Mouse (Mus musculus) forebrain, postnatal 0 days (tissue): ENCODE results near the gene Psme4. TPM values are rescaled to one million over a fixed set of nuclear protein-coding genes. Genes with fewer than 3 reads are reported as not detected.
"Not testable (repeated sequence)": the region's sequence is repeated elsewhere in the genome, so short reads cannot be mapped to it uniquely, and the experiment has no call there.

ENCODE experiments used
- ATAC-seq: fragments of 200-750 bp; cut with Nextera tagmentation; 2 replicates; pipeline ENCODE4 v1.8.0; 2017; ENCODE audit warnings: mild to moderate bottlenecking, moderate library complexity
- DNase-seq: peaks from one replicate; pipeline ENCODE4 v3.0.0-alpha.2; 2015
- H3K27ac ChIP-seq: fragments of 300-500 bp; sonication (generic); 2 replicates; pipeline ENCODE4 v1.5.1; 2014; ENCODE audit warnings: low read depth, mild to moderate bottlenecking, antibody characterized with exemption, low read length, moderate library complexity, mixed read lengths
- H3K27me3 ChIP-seq: fragments of 300-500 bp; sonication (generic); 2 replicates; pipeline ENCODE4 v1.6.1; 2014; ENCODE audit warnings: mild to moderate bottlenecking, low read length, mixed read lengths; ENCODE audit not compliant: insufficient read depth
- H3K36me3 ChIP-seq: fragments of 300-500 bp; sonication (generic); 2 replicates; pipeline ENCODE4 v1.6.1; 2014; ENCODE audit warnings: mild to moderate bottlenecking, moderate library complexity; ENCODE audit not compliant: insufficient read depth
- H3K4me1 ChIP-seq: fragments of 300-500 bp; sonication (generic); 2 replicates; pipeline ENCODE4 v1.6.1; 2014; ENCODE audit warnings: antibody characterized with exemption; ENCODE audit not compliant: insufficient read depth
- H3K4me2 ChIP-seq: fragments of 300-500 bp; sonication (generic); 2 replicates; pipeline ENCODE4 v1.6.1; 2014; ENCODE audit warnings: low read depth, mild to moderate bottlenecking, moderate library complexity
- H3K4me3 ChIP-seq: fragments of 300-500 bp; sonication (generic); 2 replicates; pipeline ENCODE4 v1.5.1; 2014; ENCODE audit warnings: low read depth, low read length, mixed read lengths
- H3K9ac ChIP-seq: fragments of 300-500 bp; sonication (generic); 2 replicates; pipeline ENCODE4 v1.6.1; 2014; ENCODE audit warnings: mild to moderate bottlenecking
- H3K9me3 ChIP-seq: fragments of 300-500 bp; sonication (generic); 2 replicates; pipeline ENCODE4 v1.6.1; 2016; ENCODE audit warnings: low read length
- CTCF ChIP-seq: sonication (generic); IDR thresholded peaks from 2 replicates; pipeline ENCODE4 v1.5.1; 2016; ENCODE audit warnings: antibody characterized with exemption, control low read depth, low read depth
- WGBS: fragments of 180-500 bp; shearing (Covaris S2); extraction: QIAGEN DNeasy Blood & Tissue Kit; methylation state at CpG from one replicate; pipeline ENCODE4 v1.1.7; 2014; 5-methylcytosine and 5-hydroxymethylcytosine counted together
- polyA plus RNA-seq: library from polyadenylated mRNA; unstranded; fragments of >200 nt; fragmentation: Nextera tagmentation; extraction: Ambion mirVana; gene quantifications from 2 replicates; pipeline ENCODE4 v1.2.1, GENCODE M21; 2015
- total RNA-seq: library from RNA; depleted of rRNA; stranded (reverse); fragments of >200 nt; gene quantifications from 2 replicates; pipeline ENCODE4 v1.2.3, GENCODE M21; 2014

The Psme4 gene
- total and polyA plus RNA-seq, 2 experiments from 2014 or later, result 7.8 to 57.4 TPM

- no peaks in the 10 kb centered on the region for H3K9me3 ChIP-seq
- no peak overlapping the region for H3K27ac ChIP-seq
- H3K4me1 ChIP-seq, result no peaks in the 10 kb centered on the region
- 34% methylated on average over 3 of the region's 3 CpGs for WGBS
- no peaks in the 10 kb centered on the region for H3K27me3 ChIP-seq
- no peak overlapping the region for H3K9ac ChIP-seq
- no peak for DNase-seq
- H3K36me3 ChIP-seq, result no peaks in the 10 kb centered on the region
- H3K4me3 ChIP-seq, result no peak overlapping the region
- H3K4me2 ChIP-seq, result no peak overlapping the region
- TF ChIP-seq CTCF, result no peak
- no peak for ATAC-seq
These were observed 21.3 kb upstream of the Psme4 start for GRCm38 (mm10) chr11:30750039-30750823.

GRCm38 (mm10) chr11:30752956-30753355 lies 18.6 kb upstream of the Psme4 start:
- Histone ChIP-seq H3K27me3 (no peaks in the 10 kb centered on the region), H3K4me3 (no peak overlapping the region), H3K27ac (no peak overlapping the region), H3K4me2 (no peak overlapping the region), H3K9me3 (no peaks in the 10 kb centered on the region), H3K9ac (no peak overlapping the region), H3K4me1 (no peaks in the 10 kb centered on the region), H3K36me3 (no peaks in the 10 kb centered on the region)
- no peak for TF ChIP-seq CTCF
- ATAC-seq (no peak), DNase-seq (no peak)
- WGBS, result 86% methylated on average over 3 of the region's 3 CpGs

- H3K9me3 ChIP-seq, H3K36me3 ChIP-seq, H3K27me3 ChIP-seq, H3K4me1 ChIP-seq, ATAC-seq, DNase-seq, H3K27ac ChIP-seq: not testable (repeated sequence)
- Histone ChIP-seq H3K4me3 (peak overlapping the region; percentile 64), H3K9ac (peak overlapping the region; percentile 68), H3K4me2 (peak overlapping the region; percentile 94)
- 54% methylated on average over 4 of the region's 4 CpGs for WGBS
These were observed 17.1 kb upstream of the Psme4 start for GRCm38 (mm10) chr11:30754486-30754854.

GRCm38 (mm10) chr11:30754855-30755530 lies 16.5 kb upstream of the Psme4 start:
- Histone ChIP-seq H3K4me3 (peak overlapping the region; percentile 64), H3K4me2 (peak overlapping the region; percentile 94), H3K4me1 (no peaks in the 10 kb centered on the region), H3K27ac (no peak overlapping the region), H3K27me3 (no peaks in the 10 kb centered on the region), H3K9me3 (no peaks in the 10 kb centered on the region), H3K36me3 (no peaks in the 10 kb centered on the region), H3K9ac (peak overlapping the region; percentile 68)
- no peak for TF ChIP-seq CTCF
- 1% methylated on average over 57 of the region's 66 CpGs for WGBS
- ATAC-seq, result peak; percentile 94
- peak; percentile 41 for DNase-seq

- no peaks in the 10 kb centered on the region for H3K27me3 ChIP-seq
- DNase-seq, result no peak
- no peak for TF ChIP-seq CTCF
- no peak for ATAC-seq
- no peaks in the 10 kb centered on the region for H3K36me3 ChIP-seq
- no peak overlapping the region for H3K9ac ChIP-seq
- no peaks in the 10 kb centered on the region for H3K4me1 ChIP-seq
- H3K27ac ChIP-seq, result no peak overlapping the region
- H3K9me3 ChIP-seq, result no peaks in the 10 kb centered on the region
- 84% methylated on average over 7 of the region's 7 CpGs for WGBS
- H3K4me2 ChIP-seq, result no peak overlapping the region
- H3K4me3 ChIP-seq, result no peak overlapping the region
These were observed 10.1 kb upstream of the Psme4 start for GRCm38 (mm10) chr11:30761381-30761780.

- Histone ChIP-seq H3K9ac (no peak overlapping the region), H3K4me3 (no peak overlapping the region), H3K4me2 (no peak overlapping the region), H3K9me3 (no peaks in the 10 kb centered on the region), H3K27ac (no peak overlapping the region), H3K36me3 (no peaks in the 10 kb centered on the region), H3K4me1 (no peaks in the 10 kb centered on the region), H3K27me3 (no peaks in the 10 kb centered on the region)
- DNase-seq, result no peak
- no peak for TF ChIP-seq CTCF
- WGBS, result 79% methylated on average over 1 of the region's 1 CpGs
- no peak for ATAC-seq
These were observed 9.6 kb upstream of the Psme4 start for GRCm38 (mm10) chr11:30761891-30762290.

- Histone ChIP-seq H3K9ac (no peak overlapping the region), H3K4me3 (no peak overlapping the region), H3K4me2 (no peak overlapping the region), H3K27me3 (no peaks in the 10 kb centered on the region), H3K4me1 (no peaks in the 10 kb centered on the region), H3K9me3 (no peaks in the 10 kb centered on the region), H3K27ac (no peak overlapping the region), H3K36me3 (no peaks in the 10 kb centered on the region)
- no peak for DNase-seq
- 73% methylated on average over 1 of the region's 1 CpGs for WGBS
- no peak for TF ChIP-seq CTCF
- ATAC-seq, result no peak
These were observed 6.5 kb upstream of the Psme4 start for GRCm38 (mm10) chr11:30765076-30765475.
